Mouse (Mus musculus) Patski (cell line): Measurements from ENCODE around the gene Ccr8. TPM values are rescaled to one million over a fixed set of nuclear protein-coding genes. Genes with fewer than 3 reads are reported as not detected.

Experiments
- ATAC-seq: fragments of 100-300 bp; one replicate; pipeline ENCODE4 v1.8.0; 2021
- CTCF ChIA-PET: fragments of 350-600 bp; sonication (Branson Sonifier 250); formaldehyde crosslinking; loops from one replicate; lab custom pipeline; 2022; ENCODE audit warnings: inconsistent platforms; lab: Charles Lee
- POLR2A ChIA-PET: fragments of 350-600 bp; sonication (Branson Sonifier 250); formaldehyde crosslinking; loops from one replicate; lab custom pipeline; 2022; ENCODE audit warnings: antibody characterized with exemption, inconsistent platforms; lab: Charles Lee
- DNase-seq: peaks from one replicate; pipeline ENCODE4 v3.0.0-alpha.2; 2011; ENCODE audit warnings: low read depth, low spot score
- H3K27me3 ChIP-seq: fragments of 371-371 bp; one replicate; pipeline ENCODE4 v1.5.1; 2021
- CTCF ChIP-seq: fragments of 100-300 bp; IDR thresholded peaks from one replicate; pipeline ENCODE4 v1.5.1; 2021
- in situ Hi-C: fragments of 300-500 bp; cut with MboI; formaldehyde crosslinking; loops from 3 replicates; pipeline ENCODE4 v1.11.1; 2018; ENCODE audit warnings: low pct_unique_long_range_greater_than_20kb, mixed read lengths
- polyA plus RNA-seq: library from polyadenylated mRNA; unstranded; gene quantifications from one replicate; pipeline ENCODE4 v1.2.3, GENCODE M21; 2021

Gene Ccr8
- polyA plus RNA-seq, 1 experiment from 2014 or later = not detected

GRCm38 (mm10) chr9:120144474-120144873, 52.6 kb downstream of the Ccr8 start:
- H3K27me3 ChIP-seq = peaks cover 25% of the 10 kb centered on the region
- no peak for ATAC-seq
- TF ChIP-seq CTCF = no peak
- in situ Hi-C loops = no loop called here
- ChIA-PET CTCF (interaction anchor here (1.0 kb wide), 1 partner anchor 10 kb away, joined by 3 read pairs; no protein-coding TSS in a partner anchor), POLR2A (no interaction called here)
- DNase-seq = no peak

Other genes with a start within 250 kb of the Ccr8 start
- gene Wdr48, start 197.2 kb upstream of the Ccr8 start, polyA plus RNA-seq = 38.7 TPM
- gene Gorasp1, start 154.5 kb upstream of the Ccr8 start, polyA plus RNA-seq = 24.1 TPM
- gene Ttc21a, start 154.5 kb upstream of the Ccr8 start, polyA plus RNA-seq = 0.64 TPM
- gene Csrnp1, start 107.5 kb upstream of the Ccr8 start, polyA plus RNA-seq = 18.8 TPM
- gene Xirp1, start 68.5 kb upstream of the Ccr8 start, polyA plus RNA-seq = 0.04 TPM
- not detected for gene Cx3cr1, start 22.2 kb upstream of the Ccr8 start, polyA plus RNA-seq
- 27.3 TPM for gene Slc25a38, start 18.3 kb downstream of the Ccr8 start, polyA plus RNA-seq
- 1,746 TPM for gene Rpsa, start 35.6 kb downstream of the Ccr8 start, polyA plus RNA-seq
- gene Mobp, start 57.6 kb downstream of the Ccr8 start, polyA plus RNA-seq = not detected
- gene Myrip, start 209.4 kb downstream of the Ccr8 start, polyA plus RNA-seq = 2.1 TPM